Mouse (Mus musculus) thymus, postnatal 4 days (tissue): Measurements from ENCODE around the gene Cd28.

Experiments used
- DNase-seq: peaks from one replicate; pipeline ENCODE4 v3.0.0; 2021

Gene Cd28

DNA sequence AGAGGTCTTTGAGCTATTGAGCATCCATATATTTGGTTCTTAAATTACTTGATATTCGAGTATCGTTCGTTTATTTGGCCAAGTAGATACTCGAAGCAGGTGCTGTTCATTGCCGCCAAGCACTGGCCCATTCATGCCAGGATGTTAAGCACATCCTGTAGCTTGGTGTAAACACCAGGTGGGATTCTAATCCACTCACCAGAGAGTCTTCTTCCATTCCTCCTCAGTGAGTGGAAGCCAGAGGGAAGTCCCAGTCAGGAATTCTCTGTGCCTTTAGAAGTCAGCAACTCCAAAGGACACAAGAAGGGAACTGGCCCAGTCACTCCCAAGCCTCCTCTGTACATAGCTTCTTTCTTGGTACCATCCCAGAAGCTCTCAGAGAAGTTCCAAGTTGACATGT lies at the start of gene Cd28:
TSS of gene Cd28 (plus strand) at position 234 of the 400 bp plus-strand sequence.
- no peak for DNase-seq

DNA sequence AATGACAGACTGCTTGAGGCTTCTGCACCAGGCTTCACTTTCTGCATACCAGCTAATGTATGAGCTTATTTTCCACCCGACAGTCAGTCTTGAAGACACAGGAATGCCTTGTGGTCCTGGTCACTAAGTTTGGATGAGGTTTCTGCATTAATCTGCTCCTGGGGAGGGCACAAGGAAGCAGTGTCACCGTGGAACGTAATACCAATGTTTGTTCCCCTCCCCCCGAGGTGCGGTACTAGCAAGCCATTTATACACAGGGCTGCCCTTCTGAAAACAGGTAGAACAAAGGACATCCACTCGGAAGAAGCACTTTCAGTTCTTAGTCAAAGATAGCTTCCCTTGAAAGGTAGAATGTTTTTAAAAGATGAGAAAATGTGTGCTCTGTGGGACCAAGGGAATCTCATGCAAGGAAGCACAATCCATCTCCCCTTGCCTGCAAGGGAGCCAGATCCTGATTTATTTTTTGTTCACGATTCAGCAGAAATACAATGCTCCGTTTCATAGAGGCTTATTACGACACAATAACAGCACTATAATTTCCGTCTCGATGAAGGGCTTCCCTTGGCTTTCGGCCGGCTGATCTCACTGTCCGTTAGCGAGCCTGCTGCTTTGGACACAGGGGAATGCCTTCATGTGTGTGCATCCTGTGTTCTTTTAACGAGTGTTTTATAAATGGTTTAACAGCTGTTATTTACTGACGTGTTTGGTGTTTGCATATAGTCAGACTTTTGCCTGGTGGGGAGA lies 48.6 kb upstream of the Cd28 start:
- DNase-seq: no peak

DNA sequence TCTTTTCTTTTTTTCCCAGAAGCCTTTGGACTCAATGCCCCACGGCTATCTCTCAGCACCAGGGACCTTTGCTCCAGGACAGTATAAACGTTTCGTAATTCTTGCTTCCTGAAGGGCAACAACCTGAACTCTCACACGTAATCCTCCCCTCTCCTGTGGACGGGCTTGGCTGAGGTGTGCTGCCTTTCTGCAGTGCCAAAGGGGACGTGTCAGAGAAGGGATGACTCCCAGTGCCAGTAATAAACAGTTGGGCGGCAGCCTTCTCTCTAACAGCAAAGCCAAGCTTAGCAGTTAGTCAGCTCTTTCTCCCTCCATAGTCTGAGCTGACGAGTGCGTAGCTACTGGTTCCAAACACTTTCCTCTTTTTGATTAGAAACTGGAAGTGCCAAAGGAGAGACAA lies 47.6 kb upstream of the Cd28 start:
- DNase-seq: no peak

DNA sequence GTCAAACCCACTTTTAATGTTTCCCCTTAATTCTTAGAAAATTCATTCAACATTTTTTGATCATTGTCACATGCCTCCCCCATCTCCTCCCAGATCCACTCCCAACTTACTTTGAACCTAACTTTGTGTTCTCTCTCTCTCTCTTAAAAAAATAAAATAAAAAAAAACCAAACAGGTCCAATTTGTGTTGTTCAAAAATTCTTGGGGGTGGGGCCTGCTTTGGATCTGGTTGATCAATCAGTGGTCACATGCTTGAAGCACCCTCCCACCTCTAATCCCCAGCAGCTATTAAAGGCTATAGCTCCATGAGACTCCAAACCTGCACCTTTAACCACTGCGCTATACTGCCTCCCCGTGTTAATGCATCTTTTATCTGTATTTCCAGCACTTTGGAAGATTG lies 46.9 kb upstream of the Cd28 start:
- DNase-seq: no peak

DNA sequence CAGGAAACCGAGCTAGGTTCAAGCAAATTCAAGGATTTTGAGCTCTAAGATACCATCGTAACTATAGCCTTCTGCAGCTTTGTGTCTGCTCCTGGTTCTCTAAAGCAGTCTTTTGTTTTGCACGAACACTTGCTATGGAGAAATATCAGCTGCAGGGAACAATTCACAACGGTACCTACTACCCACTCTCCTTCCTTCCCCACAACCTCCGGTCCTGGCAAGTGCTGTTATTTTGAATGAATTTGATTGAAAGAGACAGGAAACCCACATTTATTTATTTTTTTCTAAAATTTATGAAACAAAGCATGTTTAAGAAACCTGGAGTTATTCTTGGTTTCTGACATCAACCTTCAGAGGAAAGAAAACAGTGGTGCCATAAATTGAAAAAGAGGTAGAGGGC lies 46.4 kb upstream of the Cd28 start:
- no peak for DNase-seq

DNA sequence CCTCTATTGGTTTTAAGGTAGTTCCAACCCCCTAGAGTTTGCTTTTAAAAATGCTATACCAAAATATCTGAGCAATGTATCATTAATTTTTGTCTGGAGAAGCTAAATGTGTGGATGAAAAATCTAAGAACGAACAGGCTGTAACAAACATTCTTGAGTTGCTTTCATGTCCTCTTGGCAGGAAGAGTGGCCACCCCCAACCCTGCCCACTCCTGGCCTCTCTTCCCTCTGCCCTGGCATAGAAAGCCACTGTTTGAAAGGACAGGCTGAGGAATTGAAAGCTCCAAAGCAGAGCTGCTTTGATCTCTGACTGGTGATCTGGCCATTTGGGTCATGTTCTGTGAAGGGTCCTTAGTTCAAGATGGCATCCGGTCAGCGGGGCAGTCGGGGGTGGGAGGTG lies 32.8 kb upstream of the Cd28 start:
- no peak for DNase-seq

DNA sequence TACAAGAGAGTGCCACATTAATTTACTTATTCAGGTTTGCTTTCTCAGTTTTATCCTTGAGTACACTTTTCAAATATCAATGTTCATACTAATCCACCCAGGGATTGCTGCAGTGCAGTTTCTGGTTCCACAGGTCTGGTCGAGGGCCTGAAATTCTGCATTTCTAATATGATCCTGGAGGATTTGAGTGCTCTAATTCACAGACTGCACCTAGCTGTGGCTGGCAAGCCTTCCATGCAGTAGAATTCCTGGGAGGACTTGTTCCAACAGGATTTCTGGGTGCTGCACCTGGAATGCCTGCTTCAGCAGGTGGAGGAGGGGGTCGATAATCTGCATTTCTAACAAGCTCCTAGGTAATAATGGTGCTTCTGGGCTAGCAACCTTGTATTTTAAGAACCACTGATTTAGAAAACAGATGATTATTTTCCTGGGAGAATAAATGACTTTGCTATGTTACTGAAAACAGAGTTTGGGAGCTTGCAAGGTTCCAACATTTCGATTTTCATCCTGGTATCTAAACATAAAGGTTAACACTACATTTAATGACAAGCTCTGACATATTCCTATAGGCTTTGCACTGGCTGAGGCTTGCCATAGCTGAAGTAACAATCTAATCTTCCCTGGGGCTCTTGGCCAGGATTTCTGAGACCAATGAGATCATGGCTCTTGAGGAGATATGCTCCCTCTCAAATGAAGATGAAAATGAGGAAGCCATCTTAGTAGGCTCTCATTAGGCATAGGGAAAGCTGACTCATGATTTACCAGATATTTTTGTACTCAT lies 20.3 kb upstream of the Cd28 start:
- no peak for DNase-seq

DNA sequence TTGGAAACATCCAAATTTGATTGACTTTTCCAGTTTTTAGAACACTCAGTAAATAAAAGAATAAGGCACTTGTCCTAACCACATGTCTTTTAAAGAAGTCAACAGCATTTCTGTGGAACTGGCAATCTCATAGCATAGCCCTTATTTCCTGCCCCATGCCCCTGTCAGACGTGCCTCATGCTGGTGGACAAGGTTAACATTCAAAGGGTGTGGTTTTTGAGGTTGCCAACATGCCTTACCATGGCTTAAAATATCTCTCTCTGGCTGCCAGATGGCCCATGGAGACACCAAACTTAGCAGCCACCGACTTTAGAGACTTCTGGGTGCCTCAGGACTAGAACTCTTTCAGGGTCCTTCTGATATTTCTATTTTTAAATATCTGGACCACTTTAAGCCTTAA lies 14.0 kb upstream of the Cd28 start:
- DNase-seq: peak; percentile 22

DNA sequence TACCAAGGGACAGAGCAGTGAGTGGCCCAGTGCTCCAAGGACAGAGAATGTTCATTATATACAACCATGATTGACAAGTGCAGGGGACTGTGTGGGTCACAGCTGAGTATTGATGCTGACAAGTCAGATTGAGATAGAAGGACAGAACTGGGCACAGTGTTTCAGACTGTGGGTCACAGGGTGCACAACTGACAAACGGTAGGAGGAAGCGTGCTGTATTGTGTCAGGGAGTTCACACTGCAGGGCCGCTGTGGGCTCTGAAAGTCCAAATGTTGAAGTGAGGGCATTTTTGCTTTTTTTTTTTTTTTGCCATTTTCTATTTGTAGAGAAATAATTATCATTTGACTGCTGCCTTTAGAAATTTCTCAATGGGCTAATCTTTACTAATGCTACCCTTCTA lies 3.4 kb upstream of the Cd28 start:
- no peak for DNase-seq

DNA sequence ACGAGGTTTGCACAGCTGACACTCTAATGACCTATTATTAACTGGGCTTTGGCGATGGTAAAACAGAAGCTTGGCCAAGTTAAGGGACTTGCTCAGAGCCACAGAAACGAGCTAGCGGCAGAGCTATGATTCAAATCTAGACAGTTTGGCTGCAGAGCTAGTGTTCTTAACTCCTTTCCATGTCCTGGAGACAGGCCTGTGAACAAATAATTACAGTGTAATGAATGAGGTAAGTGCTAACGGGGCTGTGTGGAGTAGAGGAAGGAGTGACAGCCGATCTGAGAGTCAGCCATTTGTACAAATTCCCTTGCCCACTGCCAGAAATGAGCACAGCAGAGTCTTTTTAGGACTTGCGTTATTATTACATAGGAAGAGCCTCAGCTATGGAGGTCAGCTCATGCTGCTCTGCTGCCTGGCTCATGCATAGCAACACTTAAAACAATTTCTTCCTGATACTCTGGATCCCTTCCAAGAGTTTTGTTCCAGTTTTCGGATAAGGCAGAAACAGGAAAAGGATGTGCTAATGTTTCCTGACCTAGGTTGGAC lies 876 bp upstream of the Cd28 start:
- no peak for DNase-seq

DNA sequence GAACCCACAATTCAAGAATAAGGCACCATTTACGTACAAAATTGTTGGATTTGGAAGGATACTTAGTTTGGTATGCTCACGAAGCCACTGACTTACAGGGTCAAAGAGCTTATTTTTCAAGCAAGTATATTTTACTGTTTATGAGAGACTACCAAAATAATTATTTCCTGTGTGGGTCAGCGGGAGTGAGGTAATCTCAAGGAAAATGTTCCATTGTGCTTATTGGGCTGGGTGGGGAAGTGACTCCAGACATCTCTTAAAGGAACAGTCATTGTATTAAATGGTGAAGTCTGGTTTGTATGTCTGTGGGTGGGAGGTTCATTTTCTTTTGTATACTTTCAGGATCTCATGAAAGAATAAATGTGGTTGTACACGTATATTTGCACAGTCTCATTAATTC lies 2.0 kb downstream of the Cd28 start:
- no peak for DNase-seq

DNA sequence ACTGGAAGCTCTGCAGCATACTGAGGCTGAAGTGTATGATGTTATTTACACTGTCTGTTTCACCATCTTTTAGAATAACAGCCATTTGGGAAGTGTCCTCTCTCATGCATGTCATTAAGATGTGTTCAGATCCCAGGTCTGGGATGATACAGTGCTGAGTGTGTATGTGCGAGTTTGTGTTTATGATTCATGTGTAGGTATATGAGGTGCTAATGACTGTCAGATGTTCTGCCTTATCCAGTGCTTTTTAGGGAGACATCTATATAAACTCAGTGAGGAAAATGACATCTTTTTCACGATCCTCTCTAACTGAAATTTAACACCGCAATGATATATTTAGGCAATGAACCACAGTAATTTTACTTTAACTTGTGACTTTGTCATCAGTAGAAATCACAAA lies 7.0 kb downstream of the Cd28 start:
- no peak for DNase-seq

DNA sequence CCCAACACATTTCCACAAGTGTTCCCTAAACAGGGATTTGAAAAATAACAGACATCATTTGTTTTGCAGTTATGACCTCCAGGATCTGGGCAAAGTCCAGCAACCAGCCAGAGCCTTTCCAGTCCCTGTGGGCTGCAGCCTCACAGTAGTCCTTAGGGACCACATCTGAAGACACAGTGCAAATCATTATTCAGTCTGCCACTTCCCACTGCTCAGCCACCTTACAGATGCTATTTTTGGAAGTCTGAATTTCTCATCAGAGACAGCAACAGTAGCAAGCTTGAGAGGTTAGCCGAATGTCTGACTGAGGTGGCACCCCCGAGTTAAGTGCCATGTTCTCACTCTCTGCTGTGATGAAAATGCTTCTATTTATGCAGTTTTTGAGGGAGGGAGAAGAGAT lies 15.3 kb downstream of the Cd28 start:
- no peak for DNase-seq

DNA sequence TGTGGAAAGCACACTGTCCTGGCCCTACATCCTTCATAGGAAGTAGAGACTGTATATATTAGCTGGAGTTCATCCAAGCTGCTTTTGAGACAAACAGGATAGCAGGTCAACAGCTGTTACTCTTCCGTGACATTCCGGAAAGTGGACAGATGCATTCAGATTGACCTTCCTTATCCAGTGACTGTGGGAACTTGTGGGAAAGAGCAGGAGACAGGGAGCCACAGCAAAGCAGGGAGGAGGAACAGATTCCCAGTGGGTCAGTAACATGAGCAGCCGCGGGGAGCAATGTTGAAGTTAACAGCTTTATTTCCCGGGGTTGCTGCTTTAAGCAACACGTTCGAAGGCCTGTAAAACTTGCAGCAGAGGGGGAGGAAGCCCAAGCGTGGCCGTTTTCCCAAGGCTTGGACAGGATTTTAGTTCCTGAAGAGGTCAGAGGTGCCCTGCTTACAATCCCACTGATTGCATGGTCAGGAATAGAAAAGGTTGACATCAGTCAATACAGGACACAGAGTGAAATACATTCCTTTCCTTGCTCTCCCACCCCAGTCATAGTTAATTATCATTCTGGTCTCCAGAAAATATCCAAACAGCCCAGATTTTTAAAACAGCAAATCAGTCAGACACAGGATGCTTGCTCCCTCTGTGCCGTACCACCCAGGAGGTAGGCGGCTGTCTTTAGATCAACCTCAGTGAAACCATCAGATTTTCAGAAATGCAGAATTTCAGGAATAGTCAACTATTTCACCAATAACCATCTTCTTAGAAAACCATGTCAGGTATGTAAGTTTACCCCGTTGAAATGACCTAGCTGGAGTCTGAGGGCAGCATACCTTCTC lies 18.7 kb downstream of the Cd28 start:
- DNase-seq: no peak

DNA sequence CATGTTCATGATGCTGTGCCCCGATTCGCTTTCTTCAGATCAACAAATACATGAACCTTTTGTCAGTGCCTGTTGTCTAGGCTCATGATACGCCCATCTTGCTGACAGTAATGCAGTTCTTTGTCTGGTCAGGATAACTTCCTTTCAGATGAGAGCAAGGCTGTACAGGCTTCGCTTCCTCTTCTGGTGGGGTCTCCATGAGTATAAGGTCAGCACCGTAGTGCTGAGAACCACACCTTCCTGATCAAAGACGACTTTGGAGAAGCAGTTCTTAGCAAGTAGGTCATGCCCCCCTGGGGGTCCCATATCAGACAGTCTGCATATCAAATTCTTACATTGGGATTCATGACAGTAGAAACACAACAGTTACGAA lies 19.3 kb downstream of the Cd28 start:
- DNase-seq: no peak

DNA sequence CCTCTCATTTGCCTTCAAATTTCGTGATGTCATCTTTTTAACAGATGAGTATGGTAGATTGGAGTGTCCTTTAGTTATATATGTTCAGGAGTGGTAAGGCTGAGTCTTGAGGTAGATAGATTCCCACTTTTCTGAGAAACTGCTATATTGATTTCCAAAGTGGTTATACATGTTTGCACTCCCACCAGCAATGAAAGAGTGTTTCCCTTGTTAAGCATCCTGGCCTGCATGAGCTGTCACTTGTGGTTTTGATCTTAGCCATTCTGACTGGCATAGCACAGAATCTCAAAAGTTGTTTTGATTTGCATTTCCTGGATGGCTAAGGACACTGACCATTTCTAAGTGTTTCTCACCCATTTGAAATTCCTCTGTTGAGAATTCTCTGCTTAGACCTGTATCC lies 27.7 kb downstream of the Cd28 start:
- no peak for DNase-seq

DNA sequence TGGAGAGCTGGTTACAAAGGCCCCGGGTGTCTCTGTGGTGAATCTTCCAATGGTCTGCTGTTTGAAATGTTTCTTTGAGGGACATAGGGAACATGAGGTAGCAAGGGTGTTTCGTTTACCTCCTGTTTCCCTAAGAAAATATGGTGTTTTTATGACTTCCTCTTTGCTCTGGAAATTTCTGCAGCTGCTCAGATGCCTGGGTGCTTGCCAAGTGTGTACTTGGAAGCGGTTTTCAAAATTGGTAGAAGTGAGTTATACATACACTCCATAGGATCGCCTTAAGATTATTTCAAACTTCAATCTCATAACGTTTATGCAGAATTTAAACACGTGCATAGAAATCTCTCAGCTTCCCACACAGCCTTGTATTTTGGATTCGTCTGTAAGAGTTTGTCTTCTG lies 29.1 kb downstream of the Cd28 start:
- peak; percentile 22 for DNase-seq

DNA sequence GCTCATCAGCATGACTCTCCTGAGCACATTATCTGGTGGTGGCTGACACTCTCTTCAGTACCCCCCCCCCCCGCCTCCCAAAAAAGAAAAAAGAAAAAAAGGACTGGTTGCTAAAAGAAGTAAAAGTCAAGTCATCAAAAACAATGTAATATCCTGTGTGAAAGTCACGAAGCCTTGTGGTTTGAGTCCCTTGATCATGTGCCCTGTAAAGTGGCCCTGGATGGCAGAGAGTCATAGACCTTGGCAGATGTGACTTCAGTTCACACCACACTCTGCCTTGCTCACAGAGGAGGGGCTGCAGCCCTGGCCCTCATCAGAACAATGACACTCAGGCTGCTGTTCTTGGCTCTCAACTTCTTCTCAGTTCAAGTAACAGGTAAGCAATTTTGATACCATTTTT lies 29.6 kb downstream of the Cd28 start:
- peak; percentile 78 for DNase-seq

DNA sequence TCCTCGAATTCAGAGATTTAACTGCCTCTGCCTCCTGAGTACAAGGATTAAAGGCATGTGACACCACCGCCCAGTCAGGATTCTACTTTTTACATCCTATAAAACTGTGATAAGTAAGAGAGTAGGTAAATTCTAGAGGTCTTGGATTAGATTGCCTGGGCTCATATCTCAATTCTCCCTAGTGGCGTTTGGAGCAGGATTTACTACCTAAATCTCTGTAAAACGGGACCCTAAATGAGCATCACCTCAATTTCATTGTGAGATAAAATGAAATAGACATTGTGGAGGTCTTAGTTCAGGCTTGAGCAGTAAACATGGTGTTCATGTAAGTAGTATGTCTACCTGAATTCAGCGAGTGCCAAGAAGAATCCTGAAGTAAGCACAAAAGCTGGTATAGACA lies 30.3 kb downstream of the Cd28 start:
- no peak for DNase-seq

DNA sequence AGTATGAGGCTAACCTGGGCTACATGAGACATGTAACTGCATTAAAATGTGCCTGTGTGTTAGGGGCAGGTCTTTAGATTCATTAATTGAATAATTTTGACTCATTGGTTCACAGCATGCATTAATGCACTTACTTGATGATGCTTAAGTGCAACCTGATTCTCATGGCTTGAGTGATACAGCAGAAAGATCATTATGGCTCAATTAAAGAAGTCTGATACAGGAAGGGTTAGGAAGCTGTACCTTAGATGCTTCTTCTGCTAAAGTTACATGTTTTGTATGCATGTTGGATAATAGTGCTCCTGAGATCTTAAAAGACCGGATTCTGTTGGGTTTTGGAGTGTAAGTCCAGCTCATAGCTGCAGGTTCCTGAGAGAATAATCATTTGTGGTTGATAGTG lies 31.7 kb downstream of the Cd28 start:
- no peak for DNase-seq

DNA sequence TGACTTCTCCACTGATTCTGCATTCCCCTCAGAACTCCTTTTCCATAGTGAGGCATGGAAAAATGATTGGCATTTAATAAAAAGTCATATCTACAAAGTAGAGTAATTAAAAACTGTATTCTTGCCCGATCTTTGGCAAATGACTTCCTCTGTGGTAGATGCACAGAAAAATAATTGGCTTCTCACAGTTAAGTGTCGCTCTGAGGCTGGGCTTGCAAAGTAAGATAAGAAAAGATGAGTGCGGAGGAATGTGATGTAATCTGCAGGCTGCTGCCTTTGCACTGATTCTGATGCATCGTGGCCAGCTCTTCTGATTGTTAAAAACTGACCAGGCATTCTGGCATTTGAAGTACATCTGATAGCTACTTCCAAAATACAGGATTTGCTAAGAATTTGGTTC lies 32.3 kb downstream of the Cd28 start:
- DNase-seq: no peak

DNA sequence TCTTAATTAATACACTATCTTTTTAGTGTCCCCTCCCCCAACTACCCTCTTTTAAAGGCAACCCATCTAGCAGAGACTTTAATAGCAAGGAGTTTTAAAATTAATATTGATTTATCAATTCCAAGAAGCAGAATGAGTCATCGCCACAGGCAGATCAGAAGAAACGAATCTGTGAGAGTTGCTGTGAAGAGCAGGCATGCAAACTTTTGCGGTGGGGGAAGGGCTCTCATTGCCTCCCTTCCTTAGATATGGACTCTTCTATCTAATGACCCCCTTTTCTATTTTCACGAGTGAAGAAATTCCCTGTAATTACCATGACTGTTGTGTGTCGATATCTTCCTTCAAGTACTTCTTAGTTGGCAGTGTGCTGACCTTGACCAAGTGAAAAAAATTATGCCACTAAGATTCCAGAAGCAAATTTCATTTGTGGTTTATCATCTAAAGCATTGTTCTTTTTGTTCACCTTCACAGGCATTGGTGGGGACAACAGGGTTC lies 32.8 kb downstream of the Cd28 start:
- DNase-seq: peak; percentile 51

DNA sequence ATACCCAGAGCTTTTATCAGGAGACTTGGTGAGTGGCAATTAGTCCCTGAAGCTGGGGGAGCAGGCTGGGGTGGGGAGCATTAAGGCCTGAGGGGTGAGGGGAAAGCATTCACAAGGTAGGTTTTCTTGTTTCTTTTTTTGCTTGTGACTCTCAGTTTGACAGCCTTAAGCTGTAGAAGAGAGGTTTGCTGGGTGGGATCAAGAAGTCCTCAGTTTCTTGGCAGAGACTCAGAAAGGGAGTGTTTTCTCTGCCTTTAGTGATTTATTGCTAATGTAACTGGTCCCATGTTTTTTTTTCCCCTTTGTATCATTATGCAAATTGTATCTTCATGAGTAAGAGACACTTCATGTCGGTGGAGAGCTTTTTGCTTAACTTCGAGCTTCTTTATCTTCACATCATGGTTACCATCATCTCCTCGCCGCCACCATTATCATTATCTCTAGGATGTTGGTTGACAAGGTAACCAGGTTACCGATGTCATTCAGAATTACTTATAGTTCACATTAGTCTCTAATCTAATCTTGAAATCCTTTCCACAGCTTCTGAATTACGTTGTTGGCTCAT lies 33.7 kb downstream of the Cd28 start:
- no peak for DNase-seq
